Mouse (Mus musculus): Measurements from ENCODE around the gene Psmc3ip. TPM values are rescaled to one million over a fixed set of nuclear protein-coding genes. Genes with fewer than 3 reads are reported as not detected.

Psmc3ip gene
- polyA plus RNA-seq, 1 experiment from 2014 or later = 27.5 TPM

- Histone ChIP-seq H3K9me3 (replicated peaks; ENCODE audit: control insufficient read depth, low read length) (no peaks in the 10 kb centered on the region), H3K27me3 (ENCODE audit: control insufficient read depth, insufficient read depth, low read length) (no peaks in the 10 kb centered on the region), H3K4me1 (ENCODE audit: control insufficient read depth, insufficient read depth, low read length) (peaks cover 5% of the 10 kb centered on the region; the same call in 1 of the 2 replicates), H3K27ac (ENCODE audit: low read depth, low read length) (no peak overlapping the region; the same call in 1 of the 2 replicates), H3K4me3 (ENCODE audit: low read depth, low read length) (no peak overlapping the region), H3K36me3 (ENCODE audit: control insufficient read depth, insufficient read depth, low read length) (peaks cover 49% of the 10 kb centered on the region), H3K4me2 (no peak overlapping the region), H3K9ac (ENCODE audit: low read depth, low read length) (no peak overlapping the region)
- ATAC-seq (replicated peaks; ENCODE audit: insufficient number of reproducible peaks, low FRiP score, low TSS enrichment) = no peak
- 42% methylated on average over 9 of the region's 9 CpGs for WGBS (ENCODE audit: insufficient replicate concordance)
Measured at GRCm38 (mm10) chr11:101046440-101046839, 48.8 kb downstream of the Psmc3ip start.

- H3K27me3 ChIP-seq (ENCODE audit: control insufficient read depth, insufficient read depth, low read length) = no peaks in the 10 kb centered on the region
- WGBS (ENCODE audit: insufficient replicate concordance) = 86% methylated on average over 4 of the region's 4 CpGs
- no peaks in the 10 kb centered on the region for H3K9me3 ChIP-seq (replicated peaks; ENCODE audit: control insufficient read depth, low read length)
- no peak overlapping the region for H3K4me2 ChIP-seq
- H3K9ac ChIP-seq (ENCODE audit: low read depth, low read length) = no peak overlapping the region
- H3K36me3 ChIP-seq (ENCODE audit: control insufficient read depth, insufficient read depth, low read length) = peaks cover 47% of the 10 kb centered on the region
- no peak overlapping the region for H3K4me3 ChIP-seq (ENCODE audit: low read depth, low read length)
- no peak for ATAC-seq (replicated peaks; ENCODE audit: insufficient number of reproducible peaks, low FRiP score, low TSS enrichment)
- peaks cover 5% of the 10 kb centered on the region; the same call in 1 of the 2 replicates for H3K4me1 ChIP-seq (ENCODE audit: control insufficient read depth, insufficient read depth, low read length)
- H3K27ac ChIP-seq (ENCODE audit: low read depth, low read length) = no peak overlapping the region
Measured at GRCm38 (mm10) chr11:101045826-101046225, 49.4 kb downstream of the Psmc3ip start.

Small RNA genes lying within 50 kb of the gene (microRNA-seq; reads per million reads assigned to microRNA genes)
- gene Gm27626 (ENCODE audit: borderline number of aligned reads) = not detected

Other genes starting within 250 kb of the Psmc3ip start
- 26.4 and 32.0 TPM in 2 replicates for gene Stat5b, start 244.7 kb downstream of the Psmc3ip start, polyA plus RNA-seq (2014; fragmentation: Nextera tagmentation; extraction: Ambion mirVana)
- 5.6 and 5.9 TPM in 2 replicates for gene Stat5a, start 236.1 kb downstream of the Psmc3ip start, polyA plus RNA-seq (2014; fragmentation: Nextera tagmentation; extraction: Ambion mirVana)
- gene Stat3, start 155.9 kb downstream of the Psmc3ip start, polyA plus RNA-seq (2014; fragmentation: Nextera tagmentation; extraction: Ambion mirVana) = 45.0 and 49.0 TPM in 2 replicates
- gene Cavin1, start 124.5 kb downstream of the Psmc3ip start, polyA plus RNA-seq (2014; fragmentation: Nextera tagmentation; extraction: Ambion mirVana) = 113 and 175 TPM in 2 replicates
- gene Atp6v0a1, start 86.0 kb downstream of the Psmc3ip start, polyA plus RNA-seq (2014; fragmentation: Nextera tagmentation; extraction: Ambion mirVana) = 57.1 and 62.2 TPM in 2 replicates
- 9.6 and 13.1 TPM in 2 replicates for gene Naglu, start 25.4 kb downstream of the Psmc3ip start, polyA plus RNA-seq (2014; fragmentation: Nextera tagmentation; extraction: Ambion mirVana)
- gene Hsd17b1, start 17.0 kb downstream of the Psmc3ip start, polyA plus RNA-seq (2014; fragmentation: Nextera tagmentation; extraction: Ambion mirVana) = 0.11 TPM in 1 of 2 replicates, not detected in the other
- 29.6 and 34.3 TPM in 2 replicates for gene Coasy, start 12.9 kb downstream of the Psmc3ip start, polyA plus RNA-seq (2014; fragmentation: Nextera tagmentation; extraction: Ambion mirVana)
- 34.5 and 36.0 TPM in 2 replicates for gene Mlx, start 8.2 kb downstream of the Psmc3ip start, polyA plus RNA-seq (2014; fragmentation: Nextera tagmentation; extraction: Ambion mirVana)
- gene Retreg3, start 24.5 kb upstream of the Psmc3ip start, polyA plus RNA-seq (2014; fragmentation: Nextera tagmentation; extraction: Ambion mirVana) = 5.5 and 9.2 TPM in 2 replicates
- gene Tubg1, start 24.5 kb upstream of the Psmc3ip start, polyA plus RNA-seq (2014; fragmentation: Nextera tagmentation; extraction: Ambion mirVana) = 82.1 and 83.5 TPM in 2 replicates
- gene Tubg2, start 60.5 kb upstream of the Psmc3ip start, polyA plus RNA-seq (2014; fragmentation: Nextera tagmentation; extraction: Ambion mirVana) = 4.3 TPM in 2 replicates
- 0.46 and 0.70 TPM in 2 replicates for gene Cntnap1, start 75.1 kb upstream of the Psmc3ip start, polyA plus RNA-seq (2014; fragmentation: Nextera tagmentation; extraction: Ambion mirVana)
- gene Plekhh3, start 75.9 kb upstream of the Psmc3ip start, polyA plus RNA-seq (2014; fragmentation: Nextera tagmentation; extraction: Ambion mirVana) = 6.2 TPM in 2 replicates
- gene Ccr10, start 80.0 kb upstream of the Psmc3ip start, polyA plus RNA-seq (2014; fragmentation: Nextera tagmentation; extraction: Ambion mirVana) = 0.13 and 0.39 TPM in 2 replicates
- 10.2 and 12.7 TPM in 2 replicates for gene Ezh1, start 131.0 kb upstream of the Psmc3ip start, polyA plus RNA-seq (2014; fragmentation: Nextera tagmentation; extraction: Ambion mirVana)
- 230 and 232 TPM in 2 replicates for gene Ramp2, start 150.6 kb upstream of the Psmc3ip start, polyA plus RNA-seq (2014; fragmentation: Nextera tagmentation; extraction: Ambion mirVana)
- gene Vps25, start 158.3 kb upstream of the Psmc3ip start, polyA plus RNA-seq (2014; fragmentation: Nextera tagmentation; extraction: Ambion mirVana) = 126 and 128 TPM in 2 replicates
- gene Wnk4, start 165.1 kb upstream of the Psmc3ip start, polyA plus RNA-seq (2014; fragmentation: Nextera tagmentation; extraction: Ambion mirVana) = 11.1 and 13.7 TPM in 2 replicates
- 1.1 TPM in 2 replicates for gene Cntd1, start 183.6 kb upstream of the Psmc3ip start, polyA plus RNA-seq (2014; fragmentation: Nextera tagmentation; extraction: Ambion mirVana)
- gene Coa3, start 183.7 kb upstream of the Psmc3ip start, polyA plus RNA-seq (2014; fragmentation: Nextera tagmentation; extraction: Ambion mirVana) = 183 and 189 TPM in 2 replicates
- 138 and 154 TPM in 2 replicates for gene Becn1, start 206.8 kb upstream of the Psmc3ip start, polyA plus RNA-seq (2014; fragmentation: Nextera tagmentation; extraction: Ambion mirVana)
- 104 and 105 TPM in 2 replicates for gene Psme3, start 220.8 kb upstream of the Psmc3ip start, polyA plus RNA-seq (2014; fragmentation: Nextera tagmentation; extraction: Ambion mirVana)
- 0.90 and 1.4 TPM in 2 replicates for gene Aoc2, start 229.6 kb upstream of the Psmc3ip start, polyA plus RNA-seq (2014; fragmentation: Nextera tagmentation; extraction: Ambion mirVana)
- gene Aoc3, start 235.2 kb upstream of the Psmc3ip start, polyA plus RNA-seq (2014; fragmentation: Nextera tagmentation; extraction: Ambion mirVana) = 0.20 and 0.24 TPM in 2 replicates

Measured in heart, embryonic 11.5 days (tissue).